Mouse (Mus musculus) adrenal gland, postnatal 36 days (tissue): Measurements from ENCODE around the gene Hdgf. TPM values are rescaled to one million over a fixed set of nuclear protein-coding genes. Genes with fewer than 3 reads are reported as not detected.
"Not testable (repeated sequence)": the region's sequence is repeated elsewhere in the genome, so short reads cannot be mapped to it uniquely, and the experiment has no call there.

ENCODE experiments used
- DNase-seq, 2 experiments: peaks; one replicate each; pipeline ENCODE4 v3.0.0; 2021; ENCODE audit warnings: mixed read lengths in 1 of 2
- long read RNA-seq, 2 experiments: library from polyadenylated mRNA; stranded (forward); transcript quantifications; one replicate each; pipeline ENCODE4 v2.0.0; 2021; ENCODE audit warnings: borderline sequencing depth in 2 of 2
- total RNA-seq, 2 experiments: library from RNA; stranded (reverse); gene quantifications; 2 replicates each; pipeline ENCODE4 v1.2.3; 2021

Hdgf gene
- 100 to 1,000 TPM; 187 TPM for total RNA-seq
- long read RNA-seq, experiment 1, transcript Hdgf-201 (6 exons, 2,245 nt), result major isoform, 303 of 417 reads
- long read RNA-seq, experiment 1, partial matches to known transcripts, result 78 of 417 reads
- long read RNA-seq, experiment 1, other reads (novel, unspliced or antisense), result 36 of 417 reads
- long read RNA-seq, experiment 2, transcript Hdgf-201 (6 exons, 2,245 nt), result major isoform, 123 of 140 reads
- long read RNA-seq, experiment 2, partial matches to known transcripts, result 1 of 140 reads
- long read RNA-seq, experiment 2, other reads (novel, unspliced or antisense), result 16 of 140 reads

DNA sequence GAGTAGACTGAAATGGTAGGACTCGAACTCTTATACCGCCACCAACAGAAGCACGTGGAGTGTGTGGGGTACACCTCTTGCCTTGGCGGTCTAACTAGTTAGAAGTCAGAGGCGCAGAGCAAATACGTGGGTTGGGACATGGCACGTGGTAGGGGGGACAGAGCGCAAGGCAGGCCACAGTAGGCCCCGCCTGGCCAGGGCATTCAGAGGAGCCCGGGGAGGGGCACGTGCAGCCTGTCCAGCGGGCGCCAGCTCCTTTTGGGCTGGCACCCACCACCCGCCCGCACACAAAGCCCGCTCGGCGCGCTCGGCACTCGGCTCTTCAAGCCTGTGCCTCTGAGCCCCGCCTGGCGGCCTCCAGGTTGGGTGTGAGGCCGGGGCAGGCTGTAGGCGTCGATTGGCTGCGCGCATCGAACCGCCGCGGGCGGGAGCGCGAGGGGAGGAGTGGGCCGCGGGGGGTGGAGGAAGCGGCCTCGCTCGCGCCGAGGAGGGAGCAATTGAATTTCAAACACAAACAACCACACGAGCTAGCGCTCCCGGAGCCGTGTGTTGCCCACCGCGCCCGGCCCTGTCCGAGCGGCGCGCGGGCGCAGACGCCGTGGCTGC lies at the start of gene Hdgf:
Gene Hdgf (plus strand): TSS at position 442 of the 606 bp plus-strand sequence.
- DNase-seq, result peak; percentile 96 to 97

DNA sequence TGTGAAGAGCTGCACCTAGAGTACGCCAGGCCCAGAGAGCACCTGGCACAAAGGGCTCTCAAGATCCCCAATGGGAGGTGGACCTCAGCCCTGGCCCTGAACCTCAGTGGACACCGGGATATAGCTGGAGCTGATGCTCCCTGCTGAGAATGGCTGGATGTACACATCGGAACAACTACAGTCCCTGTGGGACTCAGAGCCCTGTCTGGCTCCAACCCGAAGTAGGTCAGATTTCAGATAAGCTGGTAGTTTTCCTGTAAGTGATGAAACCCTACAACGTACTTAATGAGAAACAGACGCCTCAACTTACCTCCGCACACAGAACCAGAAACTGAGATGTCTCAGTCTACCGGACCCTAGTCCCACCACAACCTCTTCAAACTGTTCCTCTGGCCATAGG lies 48.5 kb upstream of the Hdgf start:
- DNase-seq, result no peak

DNA sequence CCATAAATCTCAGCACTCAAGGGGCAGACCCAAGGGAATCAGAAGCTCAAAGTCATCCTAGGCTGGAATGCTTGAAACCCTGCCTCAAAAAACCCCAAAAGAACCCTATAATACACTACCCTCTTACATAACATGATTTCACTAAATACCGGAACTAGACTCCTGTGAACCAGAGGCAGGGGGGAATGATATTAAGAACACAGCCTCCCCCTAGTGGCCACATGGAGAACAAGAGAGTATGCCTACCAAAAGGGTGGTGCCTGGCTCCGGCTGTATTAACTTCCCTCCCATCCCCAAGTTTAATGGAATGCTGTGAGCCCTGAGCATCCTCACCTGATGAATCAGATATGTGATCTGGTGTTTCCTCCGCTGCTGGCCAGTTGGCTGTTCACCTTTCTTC lies 46.3 kb upstream of the Hdgf start:
- peak; percentile 51 to 72 for DNase-seq

DNA sequence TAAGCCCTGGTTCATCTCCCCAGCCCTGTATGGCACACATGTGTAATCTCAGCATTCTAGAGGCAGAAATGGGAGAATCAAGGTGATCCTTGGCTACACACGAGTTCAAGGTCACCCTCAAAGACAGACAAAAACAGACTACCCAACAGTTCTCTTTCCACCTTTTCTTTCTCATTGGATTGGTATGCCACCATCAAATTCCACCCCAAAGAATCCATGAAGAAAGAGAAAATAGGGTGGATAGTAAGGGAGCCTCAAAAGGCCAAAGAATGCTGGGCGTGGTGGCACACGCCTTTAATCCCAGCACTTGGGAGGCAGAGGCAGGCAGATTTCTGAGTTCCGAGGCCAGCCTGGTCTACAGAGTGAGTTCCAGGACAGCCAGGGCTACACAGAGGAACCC lies 42.0 kb upstream of the Hdgf start:
- not testable (repeated sequence) for DNase-seq

DNA sequence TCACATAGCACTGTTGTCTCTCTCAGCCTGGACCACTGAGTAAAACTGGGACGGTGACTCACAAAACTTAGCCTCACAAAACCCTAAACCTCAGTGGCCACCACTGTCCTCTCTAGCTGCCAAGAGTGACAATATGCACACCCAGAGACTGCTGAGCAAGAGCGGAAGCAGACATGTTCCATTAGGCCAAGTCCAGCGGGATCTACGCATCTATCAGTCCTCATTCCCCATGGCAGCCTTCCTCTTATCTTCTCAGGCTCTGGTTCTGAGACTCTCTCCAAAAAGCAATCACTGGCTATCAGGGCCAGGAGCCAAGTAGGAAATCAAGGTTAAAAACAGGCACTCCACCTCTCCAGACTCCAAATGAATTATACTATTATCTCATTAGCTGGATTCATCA lies 28.4 kb upstream of the Hdgf start:
- DNase-seq, result peak; percentile 18 to 32

DNA sequence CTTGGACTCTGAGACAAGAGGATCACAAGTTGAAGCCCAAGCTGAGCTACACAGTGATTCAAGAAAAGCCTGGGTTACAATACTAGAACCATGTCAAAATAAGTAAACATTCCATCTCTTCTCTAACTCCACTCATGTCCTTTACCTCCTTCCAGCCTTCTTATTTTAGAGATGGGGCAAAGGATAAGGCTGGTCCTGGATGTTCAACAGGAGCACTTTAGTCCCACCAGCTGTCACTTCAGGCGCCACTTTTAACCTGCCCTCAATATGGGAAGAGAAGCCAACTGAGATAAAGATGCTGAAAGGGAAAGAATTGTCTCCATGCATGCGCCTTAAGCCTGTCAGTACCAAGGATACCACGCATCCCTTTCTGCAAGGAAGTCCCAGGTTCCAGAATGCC lies 21.8 kb upstream of the Hdgf start:
- no peak for DNase-seq

DNA sequence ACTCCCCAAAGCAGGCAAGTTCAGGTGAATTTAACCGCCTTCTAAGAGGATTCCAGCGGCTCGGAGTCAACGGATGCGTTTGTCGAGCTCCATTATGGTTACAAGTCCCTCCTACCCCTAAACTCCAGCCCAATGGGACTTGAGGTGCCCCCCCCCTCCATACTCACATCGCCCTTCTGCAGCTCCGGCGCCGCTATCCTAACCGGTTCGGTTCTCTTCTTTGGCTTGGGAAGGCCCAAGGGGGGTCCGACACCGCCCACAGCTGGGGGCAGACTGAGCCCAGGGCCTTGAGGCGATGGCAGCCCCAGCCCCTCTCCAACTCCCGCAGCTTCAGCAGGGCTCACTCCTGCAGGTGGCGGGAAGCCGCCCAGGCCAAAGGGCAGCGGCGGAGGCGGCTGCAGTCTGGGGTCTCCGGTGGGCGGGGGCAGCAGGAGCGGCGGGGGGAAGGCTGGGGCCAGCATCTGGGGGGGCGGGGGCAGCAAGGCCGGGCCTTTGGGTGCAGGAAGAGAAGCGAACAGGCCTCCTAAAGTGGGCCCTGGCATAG lies 21.3 kb upstream of the Hdgf start:
- DNase-seq, result peak; percentile 35 to 52

DNA sequence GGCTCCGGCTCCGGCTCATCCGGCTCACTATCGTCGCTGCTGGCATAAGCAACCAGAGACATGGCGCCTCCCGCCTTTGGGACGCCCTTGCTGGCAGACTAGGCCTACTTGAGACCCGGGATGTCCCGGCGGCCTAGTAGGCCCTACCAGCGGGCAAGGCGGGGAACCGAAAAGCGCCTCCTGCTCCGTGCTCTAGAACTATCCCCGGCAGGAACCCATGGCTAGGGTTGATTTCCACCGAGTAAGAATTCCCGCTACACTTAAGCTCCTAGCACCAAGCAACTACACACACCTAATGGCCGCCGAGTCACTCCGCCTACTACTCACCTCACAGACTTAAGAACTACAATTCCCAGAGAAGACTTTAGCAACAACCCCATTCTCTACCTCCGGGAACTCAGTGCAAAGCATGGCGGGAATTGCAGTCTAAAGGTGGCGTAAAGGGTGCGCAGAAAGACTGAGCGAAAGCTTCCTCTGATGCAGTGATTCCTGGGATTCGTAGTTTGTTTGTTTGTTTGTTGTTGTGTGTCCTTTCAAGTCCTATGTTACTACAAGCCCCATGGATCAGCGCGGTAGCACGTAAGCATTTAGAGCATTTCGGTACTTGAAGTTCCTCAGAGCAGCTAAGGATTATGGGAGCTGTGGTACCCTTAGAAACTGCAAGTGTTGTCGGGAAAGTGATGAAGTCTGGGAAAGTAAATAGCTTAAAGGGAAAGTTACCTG lies 20.7 kb upstream of the Hdgf start, which contains the start of gene Prcc:
Gene Prcc (minus strand): TSS at position 328 of the 723 bp plus-strand sequence.
- DNase-seq, result peak; percentile 90 to 91

DNA sequence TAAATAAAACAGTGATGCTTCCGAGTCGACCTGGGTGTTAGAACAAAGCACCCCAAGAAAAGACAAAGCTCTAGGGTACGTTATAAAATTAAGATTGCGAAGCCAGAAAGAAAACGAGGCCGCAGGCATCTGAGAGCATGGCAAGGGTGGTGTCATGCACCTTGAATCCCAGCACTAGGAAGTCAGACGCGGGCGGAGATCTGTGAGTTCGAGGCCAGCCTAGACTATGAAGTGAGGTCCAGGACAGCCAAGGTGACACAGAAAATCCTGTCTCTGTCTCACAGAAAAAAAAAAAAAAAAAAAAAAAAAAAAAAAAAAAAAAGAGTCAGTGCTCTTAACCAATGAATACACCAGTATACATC lies 20.1 kb upstream of the Hdgf start:
- DNase-seq, result no peak

DNA sequence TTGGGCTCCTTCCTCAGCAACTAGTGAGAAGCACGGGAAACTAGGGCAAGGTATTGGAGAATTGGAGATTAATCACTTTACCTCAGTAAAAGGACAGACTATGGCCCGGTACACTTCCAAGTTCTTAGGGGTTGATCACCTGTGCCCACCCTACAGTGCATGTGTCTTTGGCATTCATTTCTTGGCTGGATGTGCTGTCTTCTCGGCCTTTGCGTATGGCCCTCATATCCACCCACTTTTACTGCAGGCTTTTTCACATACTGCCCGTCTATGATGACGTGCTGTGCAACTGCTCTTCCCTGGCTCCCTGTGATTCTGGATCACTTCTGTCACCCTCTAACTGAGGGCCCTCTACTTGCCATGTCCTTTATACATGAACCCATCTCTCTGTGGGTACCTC lies 19.7 kb upstream of the Hdgf start:
- no peak for DNase-seq

DNA sequence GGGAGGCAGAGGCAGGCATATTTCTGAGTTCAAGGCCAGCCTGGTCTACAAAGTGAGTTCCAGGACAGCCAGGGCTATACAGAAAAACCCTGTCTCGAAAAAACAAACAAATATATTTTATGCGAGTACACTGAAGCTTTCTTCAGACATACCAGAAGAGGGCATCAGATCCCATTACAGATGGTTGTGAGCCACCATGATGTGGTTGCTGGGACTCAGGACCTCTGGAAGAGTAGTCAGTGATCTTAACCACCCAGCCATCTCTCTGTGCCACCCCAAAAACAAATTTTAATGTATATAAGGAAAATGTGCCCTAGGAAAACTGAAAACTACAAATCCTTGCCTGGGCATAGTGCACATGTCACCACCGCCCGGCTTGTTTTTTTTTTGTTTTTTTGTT lies 18.7 kb upstream of the Hdgf start:
- DNase-seq, result not testable (repeated sequence)

DNA sequence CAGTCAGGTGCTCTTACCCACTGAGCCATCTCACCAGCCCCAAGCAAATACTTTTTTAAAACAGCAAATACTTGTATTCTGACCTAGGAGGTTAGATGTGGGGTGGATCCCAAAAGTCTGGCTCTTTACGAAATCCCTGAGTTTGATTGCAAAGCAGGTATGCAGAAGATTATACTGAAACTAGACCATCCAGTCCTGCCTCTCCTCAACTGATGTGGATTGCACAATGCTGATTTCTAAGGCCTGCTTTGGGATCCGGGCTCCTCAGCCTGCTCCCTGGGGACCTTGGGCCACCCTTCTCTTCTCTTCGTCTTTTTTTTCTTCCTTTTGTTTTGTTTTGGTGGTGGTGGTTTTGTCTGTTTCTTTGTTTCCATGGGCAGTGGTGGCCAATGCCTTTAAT lies 14.6 kb upstream of the Hdgf start:
- no peak for DNase-seq

DNA sequence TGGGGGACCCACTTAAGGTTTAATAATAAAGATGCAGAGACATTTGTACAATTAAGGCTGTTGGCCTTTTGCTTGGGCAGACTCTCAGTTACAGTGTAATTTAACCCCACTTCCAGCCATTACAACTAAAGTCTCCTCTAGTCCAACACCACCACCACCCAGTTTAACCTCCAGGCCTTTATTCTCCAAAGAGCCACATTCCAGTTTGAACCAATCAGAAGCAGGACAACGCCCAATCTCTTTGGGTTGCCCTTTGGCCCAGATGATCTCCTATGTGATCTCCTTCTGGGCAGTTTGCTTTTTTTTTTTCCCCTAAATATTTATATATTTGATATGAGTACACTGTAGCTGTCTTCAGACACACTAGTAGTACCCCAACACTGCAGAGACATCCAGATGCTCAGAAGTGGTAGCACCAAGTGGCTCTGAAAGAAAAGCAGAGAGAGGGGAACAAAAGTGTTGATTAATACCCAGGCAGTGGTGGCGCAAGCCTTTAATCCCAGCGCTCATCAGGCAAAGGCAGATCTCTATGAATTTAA lies 12.7 kb upstream of the Hdgf start:
- no peak for DNase-seq

DNA sequence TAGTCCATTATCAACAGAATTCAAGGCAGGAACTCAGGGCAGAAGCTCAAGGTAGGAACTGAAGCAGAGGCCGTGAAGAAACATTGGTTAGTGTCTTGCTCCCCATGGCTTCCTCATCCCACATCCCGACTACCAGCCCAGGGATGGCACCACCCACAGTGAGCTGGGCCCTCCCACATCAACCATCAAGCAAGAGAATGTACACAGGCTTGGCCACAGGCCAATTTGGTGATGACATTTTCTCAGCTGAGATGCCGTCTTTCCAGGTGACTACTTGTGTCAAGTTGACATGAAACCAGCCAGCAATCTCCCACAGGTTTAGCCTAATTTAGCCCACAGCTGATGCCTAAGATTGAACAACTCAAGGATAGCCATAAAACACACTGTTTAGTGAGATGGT lies 6.9 kb upstream of the Hdgf start:
- DNase-seq, result no peak

DNA sequence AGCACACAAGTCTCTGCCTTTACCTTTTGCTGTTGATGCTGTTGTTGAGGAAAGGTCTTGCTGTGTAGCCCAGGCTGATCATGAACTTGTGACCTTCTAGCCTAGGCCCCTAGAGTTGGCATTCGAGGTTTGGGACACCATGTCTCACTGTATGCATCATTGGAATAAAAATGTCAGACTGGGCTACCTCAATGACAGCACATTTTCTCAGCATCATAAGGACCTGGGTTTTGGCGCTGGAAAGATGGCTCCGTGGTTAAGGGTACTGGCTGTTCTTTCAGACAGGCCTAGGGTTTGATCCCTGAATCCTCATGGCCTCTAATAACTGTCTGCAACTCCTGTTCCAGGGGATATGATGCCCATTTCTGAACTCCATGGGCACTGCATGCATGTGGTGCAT lies 6.3 kb upstream of the Hdgf start:
- no peak for DNase-seq

DNA sequence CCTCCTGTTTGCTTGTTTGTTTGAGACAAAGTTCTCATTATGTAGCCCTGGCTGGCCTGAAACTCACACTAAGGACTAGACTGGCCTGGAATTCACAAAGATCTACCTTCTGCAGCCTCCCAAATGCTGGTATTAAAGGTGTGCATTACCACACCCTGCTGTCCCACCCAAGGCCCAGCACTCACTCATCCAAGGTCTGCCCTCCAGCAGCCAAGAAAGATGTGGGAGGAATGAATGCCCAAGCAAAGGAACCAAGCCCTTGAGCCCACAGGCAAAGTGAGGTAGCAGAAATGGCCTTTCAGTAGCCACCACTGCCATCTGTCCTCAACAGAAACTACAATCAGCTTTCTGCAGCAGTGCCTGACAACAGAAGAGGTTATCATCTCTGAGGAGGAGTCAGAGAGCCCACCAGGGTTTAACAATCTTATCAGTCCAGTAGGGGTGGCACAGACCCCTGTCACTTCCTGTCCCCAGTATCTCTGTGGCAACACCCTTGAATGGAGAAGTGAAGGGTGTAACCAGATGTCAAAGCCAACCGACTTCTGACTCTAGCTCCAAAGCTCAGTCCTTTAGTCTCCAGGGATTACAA lies 5.0 kb upstream of the Hdgf start:
- DNase-seq, result no peak

DNA sequence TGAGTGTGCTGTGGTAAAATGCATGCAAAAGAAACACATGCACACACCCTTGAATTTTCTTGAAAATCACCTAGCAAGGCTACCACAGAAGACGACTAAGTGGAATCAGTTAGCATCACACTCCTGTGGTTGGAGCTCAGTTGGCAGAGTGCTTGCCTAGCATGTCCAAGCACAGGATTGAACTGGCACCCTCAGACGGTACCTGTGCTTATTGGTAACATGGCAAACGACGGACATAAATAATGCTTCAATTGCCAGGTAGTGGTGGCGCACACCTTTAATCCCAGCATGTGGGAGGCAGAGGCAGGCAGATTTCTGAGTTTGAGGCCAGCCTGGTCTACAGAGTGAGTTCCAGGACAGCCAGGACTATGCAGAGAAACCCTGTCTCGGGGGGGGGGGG lies 4.2 kb upstream of the Hdgf start:
- DNase-seq, result not testable (repeated sequence)

DNA sequence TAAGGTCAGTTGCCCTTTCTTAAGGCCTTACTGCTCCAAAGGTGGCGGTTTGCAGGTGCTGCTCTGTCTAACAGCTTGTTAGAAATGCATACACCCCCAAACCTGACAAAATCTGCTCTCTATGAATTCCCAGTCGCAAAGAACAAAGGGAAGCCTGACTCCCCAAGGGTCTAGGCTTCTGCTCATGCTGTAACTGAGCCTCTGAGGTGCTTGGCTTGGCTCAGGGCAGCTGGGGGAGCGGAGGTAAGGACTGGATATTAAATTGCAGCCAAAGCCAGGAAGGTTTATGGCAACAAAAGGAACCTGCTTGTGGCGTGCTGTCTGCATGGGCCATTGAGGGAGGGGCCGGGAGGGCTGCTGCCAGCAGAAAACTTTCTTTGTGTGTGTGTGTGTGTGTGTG lies 2.3 kb upstream of the Hdgf start:
- no peak for DNase-seq

DNA sequence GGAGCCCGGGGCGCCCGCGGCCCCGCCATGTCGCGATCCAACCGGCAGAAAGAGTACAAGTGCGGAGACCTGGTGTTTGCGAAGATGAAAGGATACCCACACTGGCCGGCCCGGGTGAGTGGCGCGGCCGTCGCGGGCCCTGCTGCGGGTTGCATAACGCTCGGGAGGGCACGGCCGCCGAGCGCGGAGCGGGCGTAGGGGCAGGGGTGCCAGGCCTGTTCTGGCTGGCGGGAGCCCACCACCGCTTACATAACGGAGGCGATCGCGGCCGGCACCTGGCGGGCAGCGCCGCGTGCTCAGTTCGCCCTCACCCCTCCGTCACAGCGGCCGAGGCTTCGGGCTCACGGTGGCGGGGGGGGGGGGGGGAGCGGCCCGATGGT lies 470 bp downstream of the Hdgf start:
- DNase-seq, result peak; percentile 67 to 76

DNA sequence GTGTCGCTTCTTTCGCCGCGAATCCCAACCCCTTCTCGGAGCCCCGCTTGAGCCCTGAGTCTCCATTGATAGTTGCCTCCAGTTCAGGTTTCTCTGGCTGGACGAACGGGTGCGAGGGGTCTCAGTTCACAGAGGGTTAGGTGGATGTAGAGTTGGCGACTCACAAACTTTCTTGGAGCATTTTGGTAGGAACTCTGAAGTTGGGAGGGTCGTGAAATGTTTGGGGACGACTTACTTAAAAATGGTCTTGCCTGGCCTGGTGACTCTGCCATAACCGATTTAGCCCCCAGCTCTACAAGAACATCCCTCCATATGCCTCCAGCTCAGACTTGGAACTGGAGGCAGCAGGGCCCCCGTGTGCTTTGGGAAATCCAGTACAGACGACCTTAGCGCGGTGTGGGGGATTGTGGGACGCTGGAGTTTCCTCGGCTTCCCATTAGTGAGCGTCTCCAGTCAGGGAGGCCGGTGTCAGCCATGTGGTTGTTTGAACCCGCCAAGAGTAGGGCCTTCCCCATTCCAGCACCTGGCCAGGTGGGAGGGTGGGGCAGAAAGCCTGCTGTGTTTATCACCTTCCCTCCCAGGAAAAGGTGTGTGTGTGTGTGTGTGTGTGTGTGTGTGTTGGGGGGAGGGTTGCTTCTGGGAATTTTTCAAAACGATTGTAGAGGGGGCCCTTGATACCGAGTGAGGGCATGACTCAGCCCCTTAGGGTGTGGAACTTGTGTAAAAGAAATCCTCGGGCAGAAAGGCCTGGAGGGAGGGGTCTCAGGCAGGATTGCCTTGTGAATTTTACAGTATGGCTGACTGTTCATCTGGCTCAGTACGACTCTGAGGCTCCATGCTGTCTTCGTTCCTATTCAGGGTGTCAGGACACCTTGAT lies 1.1 kb downstream of the Hdgf start:
- peak; percentile 44 to 55 for DNase-seq

DNA sequence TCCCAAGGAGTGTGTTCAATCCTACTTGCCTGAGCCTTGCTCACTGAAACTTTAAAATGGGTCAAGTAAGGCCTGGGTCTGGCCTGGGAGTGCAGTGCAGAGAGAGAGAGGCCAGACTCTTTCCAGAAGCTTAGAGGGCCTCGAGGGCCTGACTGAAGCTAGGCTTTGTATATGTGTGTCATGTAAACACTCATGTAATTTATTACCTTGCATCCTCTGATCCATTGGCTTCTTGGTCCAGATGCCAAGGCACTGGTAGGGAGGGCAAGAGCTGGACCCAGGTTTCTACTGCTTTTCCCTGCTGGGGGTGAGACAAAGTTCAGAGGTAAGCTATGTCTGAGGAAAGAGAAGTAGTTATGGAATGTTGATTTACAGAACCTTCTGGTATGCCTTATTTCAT lies 1.8 kb downstream of the Hdgf start:
- DNase-seq, result no peak

DNA sequence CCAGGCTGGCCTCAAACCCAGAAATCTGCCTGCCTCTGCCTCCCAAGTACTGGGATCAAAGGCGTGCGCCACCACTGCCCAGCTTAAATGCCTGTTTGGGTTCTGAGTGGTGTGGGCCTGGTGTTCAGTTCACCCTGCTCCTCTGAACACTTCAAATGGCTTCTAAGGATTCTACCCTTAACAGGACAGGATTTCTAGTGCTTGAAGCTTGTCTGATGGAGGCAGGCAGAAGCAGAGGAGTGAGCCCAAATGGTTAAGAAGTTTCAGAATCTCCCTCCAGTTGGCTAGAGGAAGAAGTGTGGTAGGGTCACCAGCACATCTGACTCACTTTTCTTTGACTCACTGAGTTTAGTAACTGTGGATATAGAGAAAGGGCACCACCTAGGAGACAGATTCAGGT lies 3.3 kb downstream of the Hdgf start:
- DNase-seq, result no peak
